In genomic region chr2:31857180-31857579, GRCm38 (mm10) we compare ENCODE assay signal across 21 mouse cellular contexts. TPM values are rescaled to one million over a fixed set of nuclear protein-coding genes. Genes with fewer than 3 reads are reported as not detected.
DNase-seq lines count a peak whose midpoint lies in the region; TF ChIP-seq lines count a peak whose summit lies in the region.
"Had no signal": no experiment of that assay in that cellular context is flagged by ENCODE, and none has a peak within 500 bp of the region (broad histone marks: within the 10 kb centered on the region; RNA-seq: fewer than 3 reads in every experiment).

No protein-coding gene starts in this region.

- no peak for TF ChIP-seq CTCF in brain, embryonic 14.5 days (IDR thresholded peaks at IDR 0.05; ENCODE audit: borderline replicate concordance, extremely low read depth, insufficient read depth, insufficient read length)

- intact Hi-C loops in heart, postnatal 10 days (cut with DNase I): no loop called here

- TF ChIP-seq POLR2A in brain, embryonic 14.5 days (IDR thresholded peaks at IDR 0.05; ENCODE audit: borderline replicate concordance, extremely low read depth, insufficient read depth, insufficient read length, poor library complexity, severe bottlenecking): no peak

- DNase-seq in adrenal gland, postnatal 25 days: peak; percentile 58
- no peak for DNase-seq in adrenal gland, adult 18-20 months (ENCODE audit: low spot score in 2 of 2)
- peak; percentile 18 to 45 for DNase-seq in heart, postnatal 10 days
- no peak for DNase-seq in heart, adult 9 months (ENCODE audit: low spot score in 2 of 2)
- peak; percentile 56 for DNase-seq in lung, postnatal 14 days
- DNase-seq in lung, postnatal 25 days (ENCODE audit: low spot score): no peak
- peak; percentile 57 for DNase-seq in brain, embryonic 14.5 days (ENCODE audit: low read depth)
- DNase-seq: gastrocnemius, postnatal 25 days; kidney, adult 11 months; kidney, postnatal 25 days; liver; liver, postnatal 0 days; thymus, postnatal 36 days had no signal

RNA-seq across cellular contexts. Expression of gene Fibcd1, which starts 11.4 kb away (rescaled TPM):
- total RNA-seq in adrenal gland, postnatal 25 days (2021): 0.06 TPM in 1 of 2 replicates, not detected in the other
- total RNA-seq in adrenal gland, adult 18-20 months (2021): under 1 TPM in 1 of 2 experiments, not detected in 1; 0.06 TPM
- not detected for total RNA-seq in heart, postnatal 10 days (2021)
- polyA plus RNA-seq in brain, embryonic 14.5 days (2012; rRNA removed): 7.2 and 10.0 TPM in 2 replicates
- total RNA-seq: gastrocnemius, postnatal 25 days; heart, adult 8-10 months; monocyte, adult 5-6 weeks had no signal
- polyA plus RNA-seq: heart, postnatal 0 days; liver, postnatal 0 days had no signal

RNA-seq across cellular contexts. Expression of gene Lamc3, which starts 29.9 kb away (rescaled TPM):
- 12.8 and 15.9 TPM in 2 replicates for total RNA-seq in adrenal gland, postnatal 25 days (2021)
- total RNA-seq in adrenal gland, adult 18-20 months (2021): 10 to 100 TPM; 14.3 to 15.4 TPM
- total RNA-seq in heart, postnatal 10 days (2021): 1 to 10 TPM in 1 of 2 experiments, under 1 TPM in 1; 0.79 to 1.2 TPM
- 5.8 and 12.0 TPM in 2 replicates for polyA plus RNA-seq in brain, embryonic 14.5 days (2012; rRNA removed)
- total RNA-seq: CH12.LX; monocyte, adult 5-6 weeks had no signal

RNA-seq across cellular contexts. Expression of gene Qrfp, which starts 46.8 kb away (rescaled TPM):
- not detected in 2 replicates for total RNA-seq in adrenal gland, postnatal 25 days (2021)
- total RNA-seq in adrenal gland, adult 18-20 months (2021): not detected
- total RNA-seq in heart, postnatal 10 days (2021): not detected
- polyA plus RNA-seq in brain, embryonic 14.5 days (2012; rRNA removed): 0.03 TPM in 2 replicates
- total RNA-seq: CH12.LX; gastrocnemius, postnatal 25 days; heart, adult 8-10 months; layer of hippocampus, postnatal 25 days; left cerebral cortex, postnatal 14 days had no signal
- polyA plus RNA-seq: frontal cortex, adult 2 months; hindbrain, embryonic 14.5 days had no signal

Comparison
In these comparisons a context has a peak if more than half of its experiments do, and no peak if none do; other contexts are left out.
1. DNase-seq: peak in adrenal gland, postnatal 25 days (single experiment), heart, postnatal 10 days (2 of 2), lung, postnatal 14 days (single experiment) and brain, embryonic 14.5 days (single experiment); none in adrenal gland, adult 18-20 months (0 of 2), heart, adult 9 months (0 of 2) and lung, postnatal 25 days (single experiment).